Mouse (Mus musculus) left cerebral cortex, adult 6 months (tissue): ENCODE measurements around the gene Tbc1d10b. TPM values are rescaled to one million over a fixed set of nuclear protein-coding genes. Genes with fewer than 3 reads are reported as not detected.

Experiments used
- long read RNA-seq, 2 experiments: library from polyadenylated mRNA; unstranded; transcript quantifications; one replicate each; pipeline ENCODE4 v2.0.0; 2019 to 2020
- polyA plus RNA-seq: library from polyadenylated mRNA; unstranded; fragments of <200 nt; fragmentation: Nextera tagmentation; gene quantifications from 2 replicates; pipeline ENCODE4 v1.2.3, GENCODE M21; 2021

Tbc1d10b gene
- 7.9 and 14.4 TPM in 2 replicates for polyA plus RNA-seq
- long read RNA-seq, experiment 1, transcript Tbc1d10b-201 (9 exons, 3,614 nt), result major isoform, 27 of 47 reads
- long read RNA-seq, experiment 1, partial matches to known transcripts, result 6 of 47 reads
- long read RNA-seq, experiment 1, other reads (novel, unspliced or antisense), result 10 of 47 reads
- long read RNA-seq, experiment 2, partial matches to known transcripts, result 1 of 18 reads
- long read RNA-seq, experiment 2, other reads (novel, unspliced or antisense), result 13 of 18 reads

DNA sequence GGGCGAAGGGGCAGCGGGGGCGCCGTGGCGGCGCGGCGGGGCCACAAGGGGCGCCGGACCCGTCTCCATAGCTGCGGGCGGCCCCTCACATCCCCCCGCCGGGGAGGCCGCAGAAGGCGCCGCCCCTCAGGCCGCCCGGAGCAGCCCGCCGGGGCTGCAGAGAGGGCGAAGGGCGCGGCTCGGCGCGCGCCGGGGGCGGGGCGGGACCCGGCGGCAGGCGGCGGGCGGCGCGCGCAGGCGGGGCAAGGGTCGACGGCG is at the start of gene Tbc1d10b:
Gene Tbc1d10b (minus strand): TSS at position 174 of the 258 bp plus-strand sequence.

DNA sequence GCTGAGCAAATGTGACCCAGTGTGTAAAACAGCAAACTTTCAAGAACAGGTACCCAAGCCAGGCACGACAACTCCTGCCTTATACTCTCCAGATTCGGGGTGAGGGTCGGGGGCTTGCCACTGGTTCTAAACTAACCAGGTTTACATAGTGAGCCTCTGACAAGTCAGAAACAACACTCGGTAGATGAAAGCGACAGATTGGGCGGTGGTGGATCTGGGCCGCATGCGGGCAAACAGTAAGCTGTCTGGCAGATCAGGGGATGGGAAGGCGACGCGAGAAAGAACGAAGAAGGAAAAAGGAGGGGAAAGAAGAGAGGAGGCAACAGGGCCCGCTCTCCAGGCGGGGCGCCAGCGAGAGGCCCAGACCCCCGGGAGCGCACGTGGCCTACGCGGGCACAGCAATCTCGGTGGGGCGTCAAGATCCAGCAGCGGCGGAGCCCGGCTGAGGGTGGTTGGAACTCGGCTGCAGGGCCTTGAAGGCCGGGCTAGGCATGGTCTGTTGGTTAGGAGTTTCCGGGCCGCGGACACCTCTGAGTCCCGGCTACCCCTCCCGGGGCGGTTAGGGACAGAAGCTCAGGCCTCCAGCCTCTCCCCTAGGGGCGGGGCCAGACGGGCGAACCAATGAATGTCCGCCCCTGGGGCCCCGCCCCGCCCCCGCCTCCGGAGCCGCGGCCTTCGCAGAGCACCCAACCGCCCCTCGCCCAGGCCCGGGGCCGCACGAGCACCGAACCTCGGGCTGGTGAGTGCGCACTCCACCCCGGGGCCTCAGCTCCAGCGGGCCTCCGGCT is 35.8 kb upstream of the Tbc1d10b start, which contains the start of gene Zfp771:
Gene Zfp771 (plus strand): TSS at position 405 of the 788 bp plus-strand sequence.

DNA sequence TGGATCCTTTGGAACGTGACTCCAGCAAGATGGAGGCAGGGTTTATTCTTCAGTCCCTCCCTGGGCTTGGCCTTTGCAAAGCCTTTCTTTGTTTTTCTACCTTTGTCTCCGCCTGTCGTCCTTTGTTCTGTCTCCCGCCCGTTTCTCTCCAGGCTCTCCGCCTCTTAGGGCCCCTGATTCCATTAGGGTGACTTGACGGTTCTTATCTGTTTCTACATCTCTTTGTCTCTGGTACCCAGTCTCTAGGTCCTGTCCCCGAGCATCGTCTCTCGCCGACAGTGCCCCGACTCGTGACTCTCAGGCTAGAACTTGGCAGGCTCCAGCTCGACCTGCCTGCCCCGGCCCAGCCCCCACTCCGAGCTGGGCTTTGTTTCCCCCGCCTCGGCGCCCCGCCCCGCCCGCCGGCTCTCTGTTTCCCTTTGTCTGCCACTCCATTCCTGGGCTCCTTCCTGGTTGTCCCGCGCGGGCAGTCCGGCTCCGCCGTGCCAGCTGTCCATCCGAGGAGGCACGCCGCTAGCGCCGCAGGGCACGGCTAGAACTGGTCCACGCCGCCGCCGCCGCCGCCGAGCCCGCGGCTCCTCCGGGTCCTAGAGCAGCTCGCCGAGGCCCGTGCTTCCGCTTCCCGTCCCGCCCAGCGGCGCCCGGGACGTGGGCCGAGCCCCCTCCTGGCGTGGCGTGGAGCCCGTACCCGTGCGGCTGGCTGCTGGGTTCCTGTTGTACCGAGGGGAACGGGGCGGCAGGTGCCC is 24.5 kb upstream of the Tbc1d10b start, which contains the start of the genes Zfp553 and Sept1:
Gene Zfp553 (plus strand): TSS at position 440 of the 746 bp plus-strand sequence.
Gene Sept1 (minus strand): TSS at position 509 of the 746 bp plus-strand sequence.

DNA sequence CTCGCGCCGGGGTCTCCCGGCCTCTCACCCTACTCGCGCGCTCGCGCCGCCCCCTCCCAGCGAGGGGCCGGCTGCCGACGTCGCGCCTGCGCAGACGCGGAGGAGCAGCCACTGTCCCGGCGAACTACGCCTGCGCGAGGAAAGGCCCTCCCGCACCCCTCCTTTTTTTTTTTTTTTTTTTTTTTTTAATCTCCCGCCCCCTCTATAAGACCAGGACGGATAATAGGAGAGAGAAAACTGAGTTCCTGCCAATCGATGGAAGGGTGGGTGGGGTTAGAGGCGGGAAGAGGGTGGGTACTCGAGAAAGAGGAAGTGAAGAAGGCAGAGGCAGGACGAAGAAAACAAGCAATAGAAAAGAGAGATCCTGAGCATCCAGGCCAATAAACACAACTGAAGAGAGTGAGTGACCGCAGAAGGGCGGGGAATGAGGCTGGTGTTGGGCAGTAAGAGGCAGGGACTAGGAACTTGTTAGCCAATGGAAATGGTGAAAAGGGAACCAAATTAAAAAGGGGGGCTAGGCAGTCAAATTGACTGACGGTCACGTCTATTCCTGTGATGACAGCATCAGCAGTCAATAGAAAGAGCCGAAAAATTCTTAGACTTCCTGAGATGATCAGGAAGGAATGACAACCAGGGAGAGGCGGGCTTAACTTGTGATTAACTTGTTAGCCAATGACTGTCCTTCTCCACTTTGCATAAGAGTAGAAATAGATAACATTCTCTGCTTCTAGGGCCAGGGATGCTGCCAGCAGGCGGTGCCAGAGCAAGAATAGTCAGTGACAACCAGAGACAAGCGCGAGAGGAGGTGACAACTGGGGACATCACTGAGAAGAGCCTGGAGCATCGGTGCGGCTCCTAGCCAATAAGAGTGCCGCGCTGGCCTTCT is 528 bp upstream of the Tbc1d10b start, which contains the start of gene Mylpf:
Gene Mylpf (plus strand): TSS at position 338 of the 886 bp plus-strand sequence.

DNA sequence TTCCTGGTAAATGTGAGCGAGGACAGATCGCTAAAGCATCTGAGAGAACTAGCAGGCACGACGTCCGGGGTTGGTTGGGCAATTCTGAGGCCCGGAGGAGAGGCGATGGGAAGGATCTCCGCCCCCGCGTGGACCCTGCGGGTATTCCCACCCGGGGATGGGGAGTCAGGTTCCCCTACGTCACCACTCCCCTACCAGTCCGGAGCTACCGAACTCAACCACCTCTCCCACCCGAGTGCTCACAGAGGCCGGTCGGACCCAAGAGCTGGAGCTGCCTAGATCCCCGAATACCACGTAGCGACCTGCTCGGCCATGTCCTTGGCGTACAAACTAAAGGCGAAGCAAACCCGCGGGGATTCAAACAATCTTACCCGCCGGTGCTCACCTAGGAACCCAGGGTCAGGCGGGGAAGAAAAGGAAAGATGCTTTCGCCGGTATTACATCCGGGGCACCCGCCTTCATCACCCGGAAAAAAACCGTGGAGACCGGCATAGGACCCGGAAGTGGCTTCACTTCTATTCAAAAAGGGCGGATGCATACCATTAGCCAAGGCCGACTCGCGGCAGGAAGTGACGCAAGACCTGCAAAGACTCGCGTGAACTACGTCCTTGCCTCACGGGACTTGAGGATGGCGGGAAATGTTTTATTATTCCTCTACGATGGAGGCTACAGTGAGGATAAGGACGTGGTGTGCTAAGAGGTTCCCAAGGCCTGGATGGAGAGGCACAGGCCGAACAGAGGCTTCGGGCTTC is 12.5 kb downstream of the Tbc1d10b start, which contains the start of gene Cd2bp2:
Gene Cd2bp2 (minus strand): TSS at position 507 of the 752 bp plus-strand sequence.

Other genes with a start within 250 kb of the Tbc1d10b start
- gene Cdipt, start 232.6 kb downstream of the Tbc1d10b start, polyA plus RNA-seq, result 223 and 227 TPM in 2 replicates
- gene Cdiptos, start 232.4 kb downstream of the Tbc1d10b start, polyA plus RNA-seq, result 0.32 and 0.79 TPM in 2 replicates
- 3.3 and 3.4 TPM in 2 replicates for gene Mvp, start 193.8 kb downstream of the Tbc1d10b start, polyA plus RNA-seq
- gene Pagr1b, start 192.0 kb downstream of the Tbc1d10b start, polyA plus RNA-seq, result 0.64 TPM in 1 of 2 replicates, not detected in the other
- gene Pagr1a, start 191.1 kb downstream of the Tbc1d10b start, polyA plus RNA-seq, result 3.0 and 33.4 TPM in 2 replicates
- 19.0 and 44.2 TPM in 2 replicates for gene Gm42742, start 187.4 kb downstream of the Tbc1d10b start, polyA plus RNA-seq
- gene Prrt2, start 187.3 kb downstream of the Tbc1d10b start, polyA plus RNA-seq, result 86.8 and 193 TPM in 2 replicates
- 6.6 and 36.1 TPM in 2 replicates for gene Maz, start 181.4 kb downstream of the Tbc1d10b start, polyA plus RNA-seq
- 18.0 and 24.4 TPM in 2 replicates for gene Kif22, start 166.0 kb downstream of the Tbc1d10b start, polyA plus RNA-seq
- not detected in 2 replicates for gene Zg16, start 121.1 kb downstream of the Tbc1d10b start, polyA plus RNA-seq
- gene AI467606, start 117.1 kb downstream of the Tbc1d10b start, polyA plus RNA-seq, result 1.2 and 2.1 TPM in 2 replicates
- gene Qprt, start 86.2 kb downstream of the Tbc1d10b start, polyA plus RNA-seq, result 0.47 and 0.55 TPM in 2 replicates
- gene Spn, start 70.6 kb downstream of the Tbc1d10b start, polyA plus RNA-seq, result not detected in 2 replicates
- gene Cd2bp2, start 12.4 kb downstream of the Tbc1d10b start, polyA plus RNA-seq, result 37.9 and 38.1 TPM in 2 replicates
- gene Mylpf, start 422 bp upstream of the Tbc1d10b start, polyA plus RNA-seq, result 5.7 and 6.5 TPM in 2 replicates
- 12.5 and 13.0 TPM in 2 replicates for gene Zfp553, start 24.6 kb upstream of the Tbc1d10b start, polyA plus RNA-seq
- 1.8 and 3.0 TPM in 2 replicates for gene Sept1, start 24.7 kb upstream of the Tbc1d10b start, polyA plus RNA-seq
- 64.9 and 90.1 TPM in 2 replicates for gene Zfp771, start 35.8 kb upstream of the Tbc1d10b start, polyA plus RNA-seq
- gene Dctpp1, start 52.2 kb upstream of the Tbc1d10b start, polyA plus RNA-seq, result 79.8 and 81.4 TPM in 2 replicates
- 42.8 and 64.6 TPM in 2 replicates for gene Sephs2, start 65.6 kb upstream of the Tbc1d10b start, polyA plus RNA-seq
- gene Itgal, start 87.8 kb upstream of the Tbc1d10b start, polyA plus RNA-seq, result 0.32 and 0.35 TPM in 2 replicates
- gene Zfp768, start 137.1 kb upstream of the Tbc1d10b start, polyA plus RNA-seq, result 2.6 and 2.7 TPM in 2 replicates
- gene Zfp747, start 167.6 kb upstream of the Tbc1d10b start, polyA plus RNA-seq, result 3.3 TPM in 2 replicates
- 1.3 and 2.6 TPM in 2 replicates for gene 9130019O22Rik, start 178.7 kb upstream of the Tbc1d10b start, polyA plus RNA-seq
- gene E430018J23Rik, start 185.2 kb upstream of the Tbc1d10b start, polyA plus RNA-seq, result 3.3 and 4.6 TPM in 2 replicates
- gene Zfp764, start 198.4 kb upstream of the Tbc1d10b start, polyA plus RNA-seq, result 2.5 and 3.2 TPM in 2 replicates
- gene Zfp688, start 213.6 kb upstream of the Tbc1d10b start, polyA plus RNA-seq, result 26.3 and 38.5 TPM in 2 replicates
- gene Zfp689, start 240.7 kb upstream of the Tbc1d10b start, polyA plus RNA-seq, result 2.5 and 2.9 TPM in 2 replicates